Mouse (Mus musculus) liver, embryonic 16.5 days (tissue): ENCODE data around the gene Gm5737. TPM values are rescaled to one million over a fixed set of nuclear protein-coding genes. Genes with fewer than 3 reads are reported as not detected.
A peak's percentile ranks its signal among the peaks of the same experiment; 100 is the strongest.

Source experiments
- ATAC-seq: fragments of 200-750 bp; cut with Nextera tagmentation; 2 replicates; pipeline ENCODE4 v1.8.0; 2017; ENCODE audit warnings: low read depth, mild to moderate bottlenecking, moderate number of reproducible peaks, moderate library complexity
- H3K27ac ChIP-seq: fragments of 300-500 bp; sonication (generic); 2 replicates; pipeline ENCODE4 v1.5.1; 2014; ENCODE audit warnings: mild to moderate bottlenecking, low read length
- H3K27me3 ChIP-seq: fragments of 300-500 bp; sonication (generic); 2 replicates; pipeline ENCODE4 v1.6.1; 2014; ENCODE audit warnings: low read depth, low read length, mixed read lengths; ENCODE audit not compliant: control insufficient read depth, insufficient read depth
- H3K36me3 ChIP-seq: fragments of 300-500 bp; sonication (generic); 2 replicates; pipeline ENCODE4 v1.6.1; 2014; ENCODE audit warnings: mild to moderate bottlenecking; ENCODE audit not compliant: control insufficient read depth, insufficient read depth
- H3K4me1 ChIP-seq: fragments of 300-500 bp; sonication (generic); 2 replicates; pipeline ENCODE4 v1.6.1; 2014; ENCODE audit warnings: low read depth, low read length, mixed read lengths; ENCODE audit not compliant: control insufficient read depth
- H3K4me2 ChIP-seq: fragments of 300-500 bp; sonication (generic); 2 replicates; pipeline ENCODE4 v1.6.1; 2014; ENCODE audit warnings: low read depth, low read length, mixed read lengths
- H3K4me3 ChIP-seq: fragments of 300-500 bp; sonication (generic); 2 replicates; pipeline ENCODE4 v1.5.1; 2014; ENCODE audit warnings: low read depth, mild to moderate bottlenecking, low read length
- H3K9ac ChIP-seq: fragments of 300-500 bp; sonication (generic); 2 replicates; pipeline ENCODE4 v1.6.1; 2014; ENCODE audit warnings: low read depth, low read length
- H3K9me3 ChIP-seq: fragments of 300-500 bp; sonication (generic); replicated peaks from 2 replicates; pipeline ENCODE4 v1.6.1; 2016; ENCODE audit warnings: low read length; ENCODE audit not compliant: control insufficient read depth
- WGBS: fragments of 180-500 bp; shearing (Covaris S2); extraction: QIAGEN DNeasy Blood & Tissue Kit; methylation state at CpG from one replicate; pipeline ENCODE4 v1.1.7; 2014; ENCODE audit not compliant: insufficient replicate concordance; 5-methylcytosine and 5-hydroxymethylcytosine counted together
- polyA plus RNA-seq: library from polyadenylated mRNA; unstranded; fragments of >200 nt; fragmentation: Nextera tagmentation; extraction: Ambion mirVana; gene quantifications from 2 replicates; pipeline ENCODE4 v1.2.1, GENCODE M21; 2015

Gene Gm5737
- polyA plus RNA-seq, 1 experiment from 2014 or later, result not detected

DNA sequence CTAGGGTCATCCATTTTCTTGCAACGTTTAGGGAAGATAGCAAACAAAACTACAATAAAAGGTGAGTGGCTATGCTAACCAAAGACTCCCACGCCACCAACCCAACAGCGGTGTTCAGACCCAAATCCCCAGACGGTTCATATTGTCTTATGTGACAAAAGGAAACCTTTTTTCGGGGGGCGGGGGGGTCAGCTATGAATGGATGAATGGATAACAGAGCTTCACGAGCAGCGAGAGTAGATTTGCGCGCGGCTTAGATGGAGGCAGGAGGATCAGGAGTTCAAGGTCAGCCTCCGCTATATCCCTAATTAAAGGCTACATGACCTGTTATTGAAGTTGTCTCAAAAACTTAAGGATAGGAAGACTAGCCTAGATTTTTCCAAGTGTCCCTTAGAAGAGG, 24.2 kb downstream of the Gm5737 start:
- H3K9me3 ChIP-seq, result no peaks in the 10 kb centered on the region
- ATAC-seq, result no peak
- 0 out of 2 replicates have a peak, but pooled peaks cover 2% of the 10 kb centered on the region for H3K27me3 ChIP-seq
- H3K4me3 ChIP-seq, result peak overlapping the region; percentile 80
- peak overlapping the region; percentile 79 for H3K4me2 ChIP-seq
- no peaks in the 10 kb centered on the region for H3K36me3 ChIP-seq
- peaks cover 22% of the 10 kb centered on the region for H3K4me1 ChIP-seq
- H3K27ac ChIP-seq, result peak overlapping the region; percentile 34; the same call in 1 of the 2 replicates
- 8% methylated on average over 12 of the region's 12 CpGs for WGBS
- peak overlapping the region; percentile 81 for H3K9ac ChIP-seq

DNA sequence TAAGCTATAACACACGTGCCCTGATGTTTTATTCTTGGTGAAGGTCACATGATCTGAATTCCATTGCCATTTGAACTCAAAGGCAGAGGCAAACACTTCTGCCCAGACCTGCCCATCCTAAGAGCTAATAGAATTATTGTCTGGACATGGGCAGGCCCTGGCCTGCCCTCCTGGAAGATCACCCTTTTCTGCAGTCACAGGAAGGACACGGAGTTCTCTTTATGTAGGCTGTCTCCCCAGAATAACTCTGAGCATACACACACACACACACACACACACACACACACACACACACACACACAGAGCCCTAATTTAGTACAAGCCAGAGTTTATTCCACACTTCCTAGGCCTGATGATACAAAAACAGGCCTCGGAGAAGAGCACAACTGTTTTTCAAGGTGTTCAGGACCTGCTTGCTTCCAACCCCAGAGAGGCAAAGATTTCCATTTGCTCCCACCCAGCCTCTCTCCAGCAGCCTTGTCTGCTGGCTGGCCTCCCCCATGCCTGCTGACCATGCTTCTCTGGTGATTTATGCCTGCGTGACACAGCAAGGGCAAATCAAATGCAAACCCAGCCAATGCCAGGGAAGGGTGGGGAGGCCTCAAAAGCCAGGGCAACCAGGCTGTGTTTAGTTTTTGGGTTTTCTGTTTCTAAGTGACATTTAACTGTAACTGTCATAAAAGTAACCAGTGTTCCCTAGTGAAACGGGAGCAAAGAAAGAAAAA, 26.4 kb downstream of the Gm5737 start:
- peaks cover 19% of the 10 kb centered on the region for H3K4me1 ChIP-seq
- no peak overlapping the region for H3K27ac ChIP-seq
- H3K4me3 ChIP-seq, result no peak overlapping the region
- no peak overlapping the region for H3K4me2 ChIP-seq
- no peaks in the 10 kb centered on the region for H3K27me3 ChIP-seq
- H3K9ac ChIP-seq, result no peak overlapping the region
- H3K36me3 ChIP-seq, result no peaks in the 10 kb centered on the region
- no peak for ATAC-seq
- H3K9me3 ChIP-seq, result no peaks in the 10 kb centered on the region
- 63% methylated on average over 5 of the region's 5 CpGs for WGBS

DNA sequence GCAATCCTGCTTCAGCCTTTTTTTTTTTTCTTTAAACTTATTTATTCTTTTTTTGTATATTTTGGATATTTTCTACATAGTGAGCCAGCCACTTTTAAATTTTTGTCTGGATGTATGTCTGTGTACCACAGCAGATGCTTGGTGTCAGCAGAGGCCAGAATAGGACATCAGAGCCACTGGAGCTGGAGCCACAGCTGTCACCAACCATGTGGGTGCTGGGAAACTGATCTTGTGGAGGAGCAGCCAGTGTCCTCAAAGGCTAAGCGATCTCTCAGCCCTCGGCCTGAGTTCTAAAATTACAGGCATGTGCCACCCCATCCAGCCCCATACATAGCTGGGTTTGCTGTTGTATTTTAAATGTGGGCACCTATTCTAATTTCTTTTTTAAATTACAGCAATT, 27.6 kb downstream of the Gm5737 start:
- H3K4me1 ChIP-seq, result peaks cover 16% of the 10 kb centered on the region
- no peak overlapping the region for H3K4me2 ChIP-seq
- WGBS, result 87% methylated on average over 2 of the region's 2 CpGs

DNA sequence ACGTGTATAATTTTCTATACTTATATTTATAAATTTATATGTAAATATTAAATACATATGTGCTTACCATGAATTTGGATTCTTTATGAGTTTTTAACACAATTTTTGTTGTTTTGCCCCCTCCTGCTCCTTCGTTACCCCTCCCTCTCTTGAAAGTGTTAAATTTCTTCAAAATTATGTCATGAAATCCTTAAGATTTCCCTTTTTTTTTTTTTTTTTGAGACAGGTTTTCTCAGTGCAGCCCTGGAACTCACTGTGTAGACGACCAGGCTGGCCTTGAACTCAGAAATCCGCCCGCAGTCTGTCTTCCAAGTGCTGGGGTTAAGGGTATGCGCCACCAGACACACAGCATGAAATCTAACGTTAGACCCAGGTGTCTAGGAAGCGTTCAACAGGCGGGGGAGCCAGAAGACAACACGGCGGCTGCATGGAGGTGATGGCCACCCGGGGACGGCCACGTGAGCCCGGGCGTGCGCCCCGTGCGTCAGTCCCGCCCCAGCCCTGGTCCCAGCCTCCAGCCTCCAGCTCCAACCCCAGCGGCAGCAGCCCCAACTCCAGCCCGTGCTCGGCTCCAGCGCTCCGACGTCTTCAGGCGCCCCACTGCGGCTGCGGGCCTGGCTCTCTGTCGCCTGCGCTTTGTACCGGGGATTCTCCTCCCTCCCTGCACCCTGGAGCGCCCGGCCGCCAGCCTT, 30.3 kb downstream of the Gm5737 start, which contains the start of gene Eef2k:
Eef2k (plus strand) TSS at position 487 of the 692 bp plus-strand sequence.
- Histone ChIP-seq H3K4me3 (peak within 1 kb of the TSS; percentile 97), H3K9me3 (no peaks in the 10 kb centered on the region), H3K27ac (peak within 1 kb of the TSS; percentile 98), H3K4me2 (peak within 1 kb of the TSS; percentile 83), H3K9ac (peak within 1 kb of the TSS; percentile 98), H3K4me1 (peaks cover 28% of the 10 kb centered on the region), H3K36me3 (peaks cover 16% of the 10 kb centered on the region), H3K27me3 (no peaks in the 10 kb centered on the region)
- ATAC-seq, result peak; percentile 95
- 4% methylated on average over 35 of the region's 35 CpGs for WGBS

More for the DNA sequence above, 27.6 kb downstream of the Gm5737 start:
- Histone ChIP-seq H3K4me3 (no peak overlapping the region), H3K36me3 (0 out of 2 replicates have a peak, but pooled peaks cover under 1% of the 10 kb centered on the region), H3K27me3 (no peaks in the 10 kb centered on the region), H3K9me3 (no peaks in the 10 kb centered on the region), H3K27ac (no peak overlapping the region), H3K9ac (no peak overlapping the region)
- no peak for ATAC-seq

DNA sequence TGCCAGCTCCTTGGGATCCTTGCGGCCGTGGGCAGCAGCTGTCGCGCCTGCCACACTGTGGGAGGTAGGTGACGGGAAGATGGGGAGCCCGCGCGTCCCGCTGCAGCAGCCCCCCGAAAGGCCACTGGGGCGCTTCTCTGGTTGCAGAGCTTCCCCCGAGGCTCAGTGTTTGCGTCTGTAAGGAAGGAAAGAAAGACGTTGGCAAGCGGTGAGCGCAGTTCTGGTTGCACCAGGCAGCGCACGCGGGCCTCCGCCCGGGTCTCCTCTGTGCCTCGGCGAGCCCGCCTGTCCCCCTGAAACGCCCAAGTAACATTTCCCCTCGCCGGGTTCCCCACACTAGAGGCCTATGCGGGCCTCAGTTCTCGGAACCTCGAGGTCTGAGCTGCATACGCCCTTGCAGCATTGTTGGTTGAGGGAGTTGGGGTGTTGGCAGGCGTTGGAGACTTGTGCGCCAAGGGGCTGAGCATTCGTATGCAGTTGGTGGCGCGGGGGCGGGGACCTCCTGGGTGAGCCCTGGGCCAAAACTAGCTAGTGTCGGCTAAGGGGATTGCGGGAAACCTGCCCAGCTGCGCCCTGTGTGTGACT, 31.0 kb downstream of the Gm5737 start:
- Histone ChIP-seq H3K4me2 (peak overlapping the region; percentile 83), H3K27ac (peak overlapping the region; percentile 98), H3K9ac (peak overlapping the region; percentile 98), H3K27me3 (no peaks in the 10 kb centered on the region), H3K4me3 (peak overlapping the region; percentile 97), H3K36me3 (peaks cover 20% of the 10 kb centered on the region), H3K9me3 (no peaks in the 10 kb centered on the region), H3K4me1 (peaks cover 30% of the 10 kb centered on the region)
- under 1% methylated on average over 40 of the region's 40 CpGs for WGBS
- ATAC-seq, result peak; percentile 70

- WGBS, result 4% methylated on average over 16 of the region's 16 CpGs
- Histone ChIP-seq H3K4me1 (peaks cover 37% of the 10 kb centered on the region), H3K4me2 (peak overlapping the region; percentile 83), H3K36me3 (peaks cover 20% of the 10 kb centered on the region), H3K4me3 (peak overlapping the region; percentile 97), H3K9ac (peak overlapping the region; percentile 98), H3K27ac (peak overlapping the region; percentile 98), H3K9me3 (no peaks in the 10 kb centered on the region), H3K27me3 (no peaks in the 10 kb centered on the region)
- no peak for ATAC-seq
Measured at GRCm38 (mm10) chr7:120843852-120844435, 31.8 kb downstream of the Gm5737 start.

DNA sequence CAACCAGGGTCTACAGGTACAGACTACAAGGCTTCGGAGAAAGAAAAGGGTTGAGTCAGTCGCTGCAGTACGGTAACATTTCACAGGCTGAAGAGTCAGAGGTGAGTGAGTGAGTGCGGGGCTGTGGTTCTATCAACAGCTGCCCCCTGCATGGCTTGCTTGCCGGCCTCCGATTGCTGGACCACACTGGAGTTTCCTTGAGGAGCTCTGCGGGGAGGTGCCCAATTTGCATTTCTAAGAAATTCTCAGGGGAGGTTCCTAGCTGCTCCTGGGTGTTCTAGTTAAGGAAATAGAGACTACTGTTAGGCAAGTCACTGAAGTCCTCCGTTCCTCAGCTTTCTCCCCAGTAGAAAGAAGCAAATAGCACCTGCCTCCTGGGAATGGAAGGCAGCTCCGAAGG, 32.5 kb downstream of the Gm5737 start:
- Histone ChIP-seq H3K9me3 (no peaks in the 10 kb centered on the region), H3K9ac (peak overlapping the region; percentile 98), H3K27me3 (no peaks in the 10 kb centered on the region), H3K4me3 (peak overlapping the region; percentile 97), H3K27ac (peak overlapping the region; percentile 98), H3K36me3 (peaks cover 20% of the 10 kb centered on the region), H3K4me1 (peaks cover 44% of the 10 kb centered on the region), H3K4me2 (peak overlapping the region; percentile 83)
- ATAC-seq, result no peak
- WGBS, result 62% methylated on average over 9 of the region's 9 CpGs

- Histone ChIP-seq H3K4me1 (peaks cover 80% of the 10 kb centered on the region), H3K36me3 (peaks cover 22% of the 10 kb centered on the region), H3K4me2 (no peak overlapping the region), H3K9ac (peak overlapping the region; percentile 5; the same call in 1 of the 2 replicates), H3K9me3 (no peaks in the 10 kb centered on the region), H3K27me3 (no peaks in the 10 kb centered on the region), H3K4me3 (no peak overlapping the region), H3K27ac (peak overlapping the region; percentile 43)
- no peak for ATAC-seq
- 53% methylated on average over 3 of the region's 3 CpGs for WGBS
Measured at GRCm38 (mm10) chr7:120848831-120849512, 36.8 kb downstream of the Gm5737 start.
